9 mouse cellular contexts compared by ENCODE assay signal in genomic region chr3:115541789-115542188, GRCm38 (mm10).
A peak's percentile ranks its signal among the peaks of the same experiment; 100 is the strongest.
DNase-seq lines count a peak whose midpoint lies in the region; ATAC-seq and TF ChIP-seq lines count a peak whose summit lies in the region.
"Had no signal": no experiment of that assay in that cellular context is flagged by ENCODE, and none has a peak within 500 bp of the region (broad histone marks: within the 10 kb centered on the region; RNA-seq: fewer than 3 reads in every experiment).

No protein-coding gene starts in this region.

- 81% methylated on average over 1 of the region's 1 CpGs for WGBS in lung, postnatal 0 days

- no peaks in the 10 kb centered on the region for H3K9me3 ChIP-seq in lung, postnatal 0 days (ENCODE audit: low read length)
- H3K9me3 ChIP-seq: limb, embryonic 12.5 days had no signal

- H3K4me1 ChIP-seq in lung, postnatal 0 days (ENCODE audit: insufficient read depth, low read depth, low read length) = no peaks in the 10 kb centered on the region
- H3K4me1 ChIP-seq: limb, embryonic 12.5 days had no signal

- TF ChIP-seq CTCF in lung, postnatal 0 days (IDR thresholded peaks at IDR 0.05) = peak; percentile 15; the same call in 1 of the 2 replicates

- H3K9ac ChIP-seq in lung, postnatal 0 days (replicated peaks; ENCODE audit: low read depth) = no peak overlapping the region
- H3K9ac ChIP-seq: limb, embryonic 12.5 days had no signal

- DNase-seq in CD4-positive, CD25-positive, alpha-beta regulatory T cell, adult 2 months (ENCODE audit: low read depth, low spot score) = peak; percentile 39
- DNase-seq in lung, postnatal 0 days (ENCODE audit: low spot score) = no peak
- DNase-seq in lung, postnatal 14 days = no peak
- DNase-seq in cerebellum, postnatal 10 days = peak; percentile 68 to 70
- peak; percentile 20 for DNase-seq in kidney, postnatal 14 days
- peak; percentile 22 for DNase-seq in spleen, postnatal 36 days (ENCODE audit: low spot score in 2 of 2)
- no peak for DNase-seq in heart, postnatal 14 days

- H3K27me3 ChIP-seq in lung, postnatal 0 days (replicated peaks; ENCODE audit: insufficient read depth, low read length) = no peaks in the 10 kb centered on the region
- H3K27me3 ChIP-seq: limb, embryonic 12.5 days had no signal

- no peaks in the 10 kb centered on the region for H3K36me3 ChIP-seq in lung, postnatal 0 days (ENCODE audit: insufficient read depth, low read length)
- H3K36me3 ChIP-seq: limb, embryonic 12.5 days had no signal

- intact Hi-C loops in heart, postnatal 14 days (cut with DNase I) = no loop called here

- no peak overlapping the region for H3K27ac ChIP-seq in lung, postnatal 0 days (ENCODE audit: low read length)
- H3K27ac ChIP-seq: limb, embryonic 12.5 days had no signal

- no peak for TF ChIP-seq EP300 in lung, postnatal 0 days (IDR thresholded peaks at IDR 0.05)

- ATAC-seq in CD4-positive, CD25-positive, alpha-beta regulatory T cell, adult 4 months = no peak
- ATAC-seq in lung, postnatal 0 days = no peak

- H3K4me3 ChIP-seq in lung, postnatal 0 days (ENCODE audit: low read depth, low read length) = no peak overlapping the region
- H3K4me3 ChIP-seq: limb, embryonic 12.5 days had no signal

- H3K4me2 ChIP-seq in lung, postnatal 0 days (replicated peaks; ENCODE audit: low read depth, low read length) = no peak overlapping the region
- H3K4me2 ChIP-seq: limb, embryonic 12.5 days had no signal

Comparison
In these comparisons a context has a peak if more than half of its experiments do, and no peak if none do; other contexts are left out.
1. DNase-seq: peak in CD4-positive, CD25-positive, alpha-beta regulatory T cell, adult 2 months (single experiment), cerebellum, postnatal 10 days (2 of 2), kidney, postnatal 14 days (single experiment) and spleen, postnatal 36 days (2 of 2); none in lung, postnatal 0 days (single experiment), lung, postnatal 14 days (single experiment) and heart, postnatal 14 days (0 of 2).